Mouse (Mus musculus) heart, adult 8-10 months (tissue): ENCODE measurements around the gene Gm17535. TPM values are rescaled to one million over a fixed set of nuclear protein-coding genes. Genes with fewer than 3 reads are reported as not detected.
"Not testable (repeated sequence)": the region's sequence is repeated elsewhere in the genome, so short reads cannot be mapped to it uniquely, and the experiment has no call there.

Experiments
- DNase-seq: peaks from one replicate; pipeline ENCODE4 v3.0.0; 2022; ENCODE audit warnings: low spot score
- microRNA-seq: library from miRNA; unstranded; fragments of <30 nt; microRNA quantifications from one replicate; pipeline ENCODE4 v1.2.0, GENCODE M21; 2022
- total RNA-seq, 4 experiments: library from RNA; stranded (reverse); gene quantifications; 2 replicates each; pipeline ENCODE4 v1.2.4; 2022

The Gm17535 gene
- total RNA-seq, 4 experiments from 2014 or later, result not detected

- peak; percentile 73 for DNase-seq
Observed at GRCm38 (mm10) chr9:3024912-3025467, 9.4 kb upstream of the Gm17535 start, which contains the start of gene Gm10717. Gene Gm10717 (plus strand): TSS chr9:3025417.

- peak; percentile 84 for DNase-seq
Observed at GRCm38 (mm10) chr9:3025653-3026052, 8.7 kb upstream of the Gm17535 start.

GRCm38 (mm10) chr9:3026136-3026535, 8.3 kb upstream of the Gm17535 start:
- not testable (repeated sequence) for DNase-seq

- not testable (repeated sequence) for DNase-seq
Observed at GRCm38 (mm10) chr9:3026741-3027140, 7.7 kb upstream of the Gm17535 start.

- not testable (repeated sequence) for DNase-seq
Observed at GRCm38 (mm10) chr9:3027200-3027599, 7.2 kb upstream of the Gm17535 start.

GRCm38 (mm10) chr9:3029276-3030000, 5.0 kb upstream of the Gm17535 start:
- peak; percentile 61 for DNase-seq

- DNase-seq, result not testable (repeated sequence)
Observed at GRCm38 (mm10) chr9:3030677-3031318, 3.6 kb upstream of the Gm17535 start.

GRCm38 (mm10) chr9:3036577-3036976, 2.2 kb downstream of the Gm17535 start, which contains the start of gene Gm10715:
Gene Gm10715 (plus strand): TSS chr9:3036877.
- DNase-seq, result not testable (repeated sequence)

GRCm38 (mm10) chr9:3038161-3038560, 3.8 kb downstream of the Gm17535 start:
- not testable (repeated sequence) for DNase-seq

Small RNA genes lying within 50 kb of the gene (microRNA-seq; reads per million reads assigned to microRNA genes)
- not detected for gene Mir101c

Other genes with a start within 250 kb of the Gm17535 start
- gene Gm10722, start 33.7 kb upstream of the Gm17535 start, total RNA-seq, result not detected
- not detected for gene Gm11168, start 31.3 kb upstream of the Gm17535 start, total RNA-seq
- under 1 TPM; 0.43 to 0.90 (median 0.58) TPM for gene Gm10721, start 21.5 kb upstream of the Gm17535 start, total RNA-seq
- gene Gm10720, start 18.9 kb upstream of the Gm17535 start, total RNA-seq, result not detected
- under 1 TPM in 2 of 4 experiments, not detected in 2; 0.47 to 0.52 TPM for gene Gm10719, start 17.2 kb upstream of the Gm17535 start, total RNA-seq
- gene Gm10718, start 11.1 kb upstream of the Gm17535 start, total RNA-seq, result 1 to 10 TPM in 3 of 4 experiments, under 1 TPM in 1; 0.50 to 1.4 (median 1.1) TPM
- gene Gm10717, start 9.2 kb upstream of the Gm17535 start, total RNA-seq, result under 1 TPM in 1 of 4 experiments, not detected in 3; 0.57 TPM
- gene Gm10715, start 2.3 kb downstream of the Gm17535 start, total RNA-seq, result not detected